Mouse (Mus musculus) layer of hippocampus, adult 18-20 months (tissue): ENCODE measurements around the gene Dio3. TPM values are rescaled to one million over a fixed set of nuclear protein-coding genes. Genes with fewer than 3 reads are reported as not detected.

ENCODE experiments used
- DNase-seq, 2 experiments: peaks; one replicate each; pipeline ENCODE4 v3.0.0; 2022; ENCODE audit warnings: low spot score in 2 of 2
- long read RNA-seq: library from polyadenylated mRNA; stranded (forward); transcript quantifications from one replicate; pipeline ENCODE4 v2.0.0, GENCODE M21; 2021
- total RNA-seq, 2 experiments: library from RNA; stranded (reverse); gene quantifications; 2 replicates each; pipeline ENCODE4 v1.2.3; 2021

The Dio3 gene
- 10 to 100 TPM in 1 of 2 experiments, 1 to 10 TPM in 1; 6.6 to 10.0 TPM for total RNA-seq
- long read RNA-seq, partial matches to known transcripts: 0 of 4 reads
- long read RNA-seq, other reads (novel, unspliced or antisense): 0 of 4 reads

GRCm38 (mm10) chr12:110278853-110279252, at the start of gene Dio3:
Gene Dio3, plus strand, starts transcription at chr12:110279068.
- no peak for DNase-seq

GRCm38 (mm10) chr12:110230296-110230695, 48.6 kb upstream of the Dio3 start:
- DNase-seq: no peak

- no peak for DNase-seq
These were observed 48.1 kb upstream of the Dio3 start for GRCm38 (mm10) chr12:110230767-110231166.

- DNase-seq: no peak
These were observed 46.9 kb upstream of the Dio3 start for GRCm38 (mm10) chr12:110231709-110232600.

- no peak for DNase-seq
These were observed 43.0 kb upstream of the Dio3 start for GRCm38 (mm10) chr12:110235908-110236307.

GRCm38 (mm10) chr12:110237046-110237445, 41.8 kb upstream of the Dio3 start:
- DNase-seq: no peak

- no peak for DNase-seq
These were observed 39.5 kb upstream of the Dio3 start for GRCm38 (mm10) chr12:110239358-110239757.

GRCm38 (mm10) chr12:110244581-110244980, 34.3 kb upstream of the Dio3 start:
- no peak for DNase-seq

- DNase-seq: no peak
These were observed 33.4 kb upstream of the Dio3 start for GRCm38 (mm10) chr12:110245461-110245860.

- DNase-seq: peak in 1 of 2 experiments; percentile 36
These were observed 26.7 kb upstream of the Dio3 start for GRCm38 (mm10) chr12:110252163-110252575.

GRCm38 (mm10) chr12:110255731-110256130, 23.1 kb upstream of the Dio3 start:
- DNase-seq: no peak

- DNase-seq: no peak
These were observed 22.2 kb upstream of the Dio3 start for GRCm38 (mm10) chr12:110256478-110257220.

GRCm38 (mm10) chr12:110268226-110268625, 10.6 kb upstream of the Dio3 start:
- DNase-seq: no peak

GRCm38 (mm10) chr12:110269686-110270085, 9.2 kb upstream of the Dio3 start:
- DNase-seq: peak in 1 of 2 experiments; percentile 25

- no peak for DNase-seq
These were observed 2.8 kb upstream of the Dio3 start for GRCm38 (mm10) chr12:110276034-110276433.

GRCm38 (mm10) chr12:110277259-110277964, 1.5 kb upstream of the Dio3 start:
- DNase-seq: no peak

GRCm38 (mm10) chr12:110277965-110278307, 932 bp upstream of the Dio3 start:
- no peak for DNase-seq

GRCm38 (mm10) chr12:110280373-110280772, 1.5 kb downstream of the Dio3 start:
- DNase-seq: no peak

GRCm38 (mm10) chr12:110283792-110284191, 4.9 kb downstream of the Dio3 start:
- DNase-seq: peak in 1 of 2 experiments; percentile 19

GRCm38 (mm10) chr12:110292816-110293215, 13.9 kb downstream of the Dio3 start:
- no peak for DNase-seq

GRCm38 (mm10) chr12:110294891-110295290, 16.0 kb downstream of the Dio3 start:
- no peak for DNase-seq
